20 mouse cellular contexts compared by ENCODE assay signal in genomic region chr12:44390391-44391137, GRCm38 (mm10).
A peak's percentile ranks its signal among the peaks of the same experiment; 100 is the strongest.
DNase-seq lines count a peak whose midpoint lies in the region; ATAC-seq and TF ChIP-seq lines count a peak whose summit lies in the region.
"Had no signal": no experiment of that assay in that cellular context is flagged by ENCODE, and none has a peak within 500 bp of the region (broad histone marks: within the 10 kb centered on the region; RNA-seq: fewer than 3 reads in every experiment).

No protein-coding gene starts in this region.

- 0 out of 2 replicates have a peak, but pooled peaks have one; percentile 50 for ATAC-seq in forebrain, embryonic 15.5 days (replicated peaks)
- ATAC-seq in forebrain, embryonic 12.5 days (ENCODE audit: low FRiP score), result no peak
- no peak for ATAC-seq in activated CD4-positive, CD25-positive, alpha-beta regulatory T cell, adult 4 months
- ATAC-seq: inflammation-experienced regulatory T-cells, adult 6 months; intestine, postnatal 0 days had no signal

- H3K9ac ChIP-seq in forebrain, embryonic 15.5 days (replicated peaks), result no peak overlapping the region
- no peak overlapping the region for H3K9ac ChIP-seq in forebrain, embryonic 12.5 days
- H3K9ac ChIP-seq: embryonic facial prominence, embryonic 15.5 days; hindbrain, embryonic 15.5 days had no signal

- TF ChIP-seq POLR2A in olfactory bulb, adult 2 months (IDR thresholded peaks at IDR 0.05; ENCODE audit: insufficient read depth, low read depth, low read length), result no peak

- WGBS in forebrain, embryonic 15.5 days, result 38% methylated on average over 5 of the region's 5 CpGs
- WGBS in forebrain, embryonic 12.5 days, result 55% methylated on average over 5 of the region's 5 CpGs
- 41% methylated on average over 5 of the region's 5 CpGs for WGBS in olfactory bulb, adult 2 months

- H3K27ac ChIP-seq in forebrain, embryonic 15.5 days (replicated peaks), result no peak overlapping the region
- H3K27ac ChIP-seq in forebrain, embryonic 12.5 days, result no peak overlapping the region
- H3K27ac ChIP-seq in layer of hippocampus, adult 2 months, result peak overlapping the region; percentile 5
- H3K27ac ChIP-seq in olfactory bulb, adult 2 months (ENCODE audit: insufficient read depth, low read depth, low read length), result peak overlapping the region; percentile 20; the same call in 1 of the 2 replicates
- H3K27ac ChIP-seq: embryonic facial prominence, embryonic 15.5 days; heart, adult 2 months; hindbrain, embryonic 10.5 days; hindbrain, embryonic 15.5 days had no signal

- H3K27me3 ChIP-seq in forebrain, embryonic 15.5 days, result no peaks in the 10 kb centered on the region
- no peaks in the 10 kb centered on the region for H3K27me3 ChIP-seq in forebrain, embryonic 12.5 days
- H3K27me3 ChIP-seq: embryonic facial prominence, embryonic 15.5 days; hindbrain, embryonic 15.5 days had no signal

- H3K4me1 ChIP-seq in forebrain, embryonic 15.5 days, result peaks cover 16% of the 10 kb centered on the region; the same call in 1 of the 2 replicates
- peaks cover 22% of the 10 kb centered on the region for H3K4me1 ChIP-seq in forebrain, embryonic 12.5 days
- peaks cover 5% of the 10 kb centered on the region for H3K4me1 ChIP-seq in olfactory bulb, adult 2 months (ENCODE audit: control insufficient read depth, insufficient read depth, low read length)
- H3K4me1 ChIP-seq: embryonic facial prominence, embryonic 15.5 days had no signal

- H3K4me3 ChIP-seq in forebrain, embryonic 15.5 days, result no peak overlapping the region
- H3K4me3 ChIP-seq in forebrain, embryonic 12.5 days (replicated peaks), result no peak overlapping the region
- peak overlapping the region; percentile 0; the same call in 1 of the 2 replicates for H3K4me3 ChIP-seq in layer of hippocampus, adult 2 months
- H3K4me3 ChIP-seq in olfactory bulb, adult 2 months (ENCODE audit: insufficient read depth, low read depth, low read length), result no peak overlapping the region
- H3K4me3 ChIP-seq: embryonic facial prominence, embryonic 15.5 days; erythroblast, embryonic 14.5 days; heart, adult 2 months; hindbrain, embryonic 10.5 days; hindbrain, embryonic 15.5 days had no signal

- no peaks in the 10 kb centered on the region for H3K36me3 ChIP-seq in forebrain, embryonic 15.5 days
- H3K36me3 ChIP-seq in forebrain, embryonic 12.5 days (replicated peaks), result no peaks in the 10 kb centered on the region
- H3K36me3 ChIP-seq: embryonic facial prominence, embryonic 15.5 days; hindbrain, embryonic 10.5 days had no signal

- H3K9me3 ChIP-seq in forebrain, embryonic 15.5 days, result no peaks in the 10 kb centered on the region
- H3K9me3 ChIP-seq in forebrain, embryonic 12.5 days, result no peaks in the 10 kb centered on the region
- H3K9me3 ChIP-seq: embryonic facial prominence, embryonic 15.5 days; hindbrain, embryonic 10.5 days; hindbrain, embryonic 15.5 days had no signal

- H3K4me2 ChIP-seq in forebrain, embryonic 15.5 days (replicated peaks), result no peak overlapping the region
- no peak overlapping the region for H3K4me2 ChIP-seq in forebrain, embryonic 12.5 days
- H3K4me2 ChIP-seq: embryonic facial prominence, embryonic 15.5 days; heart, embryonic 11.5 days; hindbrain, embryonic 15.5 days had no signal

- DNase-seq in layer of hippocampus, adult 2 months (ENCODE audit: low spot score in 2 of 2), result no peak
- no peak for DNase-seq in layer of hippocampus, adult 11-12 months (ENCODE audit: low spot score)
- DNase-seq: adrenal gland, postnatal 10 days; cerebellum, adult 11 months; cerebellum, adult 8-10 months; cerebellum, postnatal 14 days; embryo, embryonic 11 days; gastrocnemius, postnatal 14 days; heart, adult 2 months had no signal

- peak; percentile 10 for TF ChIP-seq CTCF in layer of hippocampus, adult 2 months (conservative IDR thresholded peaks at IDR 0.05)
- no peak for TF ChIP-seq CTCF in olfactory bulb, adult 2 months (IDR thresholded peaks at IDR 0.05; ENCODE audit: insufficient read depth, low read depth, low read length)

Comparison
In these comparisons a context has a peak if more than half of its experiments do, and no peak if none do; other contexts are left out.
1. H3K27ac ChIP-seq: peak in layer of hippocampus, adult 2 months (single experiment) and olfactory bulb, adult 2 months (single experiment); none in forebrain, embryonic 15.5 days (single experiment) and forebrain, embryonic 12.5 days (single experiment).